Mouse (Mus musculus): ENCODE data around the gene Tpbg. TPM values are rescaled to one million over a fixed set of nuclear protein-coding genes. Genes with fewer than 3 reads are reported as not detected.

Gene Tpbg
- polyA plus RNA-seq (2017; shearing (Covaris generic)): 0.25 TPM

DNA sequence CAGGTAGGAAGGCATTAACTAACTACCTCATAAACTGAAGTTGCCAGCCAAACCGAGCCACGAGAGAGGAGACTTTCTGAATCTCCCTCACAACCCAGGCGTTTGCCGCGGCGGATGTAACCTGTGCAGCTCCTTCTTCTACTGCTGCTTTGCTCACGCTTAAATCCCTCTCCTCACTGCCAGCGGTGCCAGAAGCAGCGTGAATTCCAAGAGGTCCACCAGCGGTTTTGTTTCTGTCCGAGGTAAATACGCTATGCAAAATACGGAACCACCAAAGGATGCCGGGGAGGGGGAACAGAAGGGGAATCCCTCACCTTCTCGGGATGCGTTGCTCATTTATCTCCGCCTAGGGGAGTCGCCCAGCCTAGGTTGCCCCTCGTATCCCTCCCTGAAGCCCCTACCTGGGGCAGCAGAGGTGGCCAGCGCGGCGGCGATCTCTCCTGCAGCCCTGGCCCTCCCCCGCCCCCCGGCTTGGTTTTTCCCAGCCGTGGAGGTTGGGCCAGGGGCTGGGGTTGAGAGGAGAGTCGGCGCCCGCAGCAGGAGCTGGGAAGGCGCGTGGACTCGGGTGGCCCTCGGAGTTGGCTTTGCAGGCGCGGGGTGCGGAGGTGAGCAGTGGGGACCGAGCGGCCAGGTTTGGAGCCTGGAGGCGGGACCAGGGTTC, at the start of gene Tpbg:
Gene Tpbg (plus strand): TSS at position 30 of the 661 bp plus-strand sequence.

Other genes starting within 250 kb of the Tpbg start
- gene Ibtk, start 93.0 kb upstream of the Tpbg start, polyA plus RNA-seq (2017; shearing (Covaris generic)): 38.8 TPM